Mouse (Mus musculus) embryonic fibroblast, embryonic 13.5 days (primary cell): ENCODE data around the gene Hmga2.

Experiments
- CTCF ChIP-seq: IDR thresholded peaks from 2 replicates; pipeline ENCODE4 v1.5.1; 2011; ENCODE audit warnings: mild to moderate bottlenecking, control low read depth, low read length, moderate library complexity, borderline replicate concordance; ENCODE audit not compliant: insufficient read depth
- POLR2A ChIP-seq: IDR thresholded peaks from 2 replicates; pipeline ENCODE4 v1.6.1; 2011; ENCODE audit warnings: low read depth, mild to moderate bottlenecking, control low read depth, low read length, moderate library complexity

GRCm38 (mm10) chr10:120461769-120462168, 14.5 kb downstream of the Hmga2 start:
- no peak for TF ChIP-seq CTCF
- no peak for TF ChIP-seq POLR2A
